Mouse (Mus musculus): ENCODE data around the gene Med18.
"Not testable (repeated sequence)": the region's sequence is repeated elsewhere in the genome, so short reads cannot be mapped to it uniquely, and the experiment has no call there.

The Med18 gene

GRCm38 (mm10) chr4:132415966-132416365 lies 47.8 kb downstream of the Med18 start:
- DNase-seq, result no peak

DNA sequence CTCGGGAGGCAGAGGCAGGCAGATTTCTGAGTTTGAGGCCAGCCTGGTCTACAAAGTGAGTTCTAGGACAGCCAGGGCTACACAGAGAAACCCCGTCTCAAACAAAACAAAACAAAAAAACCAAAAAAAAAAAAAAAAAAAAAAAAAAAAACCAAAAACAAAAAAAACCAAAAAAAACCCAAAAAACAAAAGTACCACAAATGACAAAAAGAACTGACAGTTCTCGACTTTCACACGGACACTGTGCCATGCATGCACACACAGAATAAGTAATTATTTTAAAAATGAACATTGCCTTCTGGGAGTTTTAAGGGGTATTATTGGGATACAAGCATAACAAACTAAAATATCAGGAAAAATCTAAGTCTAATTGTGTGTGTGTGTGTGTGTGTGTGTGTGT lies 50.5 kb downstream of the Med18 start:
- DNase-seq, result not testable (repeated sequence)

- no peak for DNase-seq
Measured at GRCm38 (mm10) chr4:132411322-132412094, 52.2 kb downstream of the Med18 start.

GRCm38 (mm10) chr4:132409587-132410229 lies 54.0 kb downstream of the Med18 start:
- DNase-seq, result no peak
